Mouse (Mus musculus) frontal cortex, postnatal 36 days (tissue): ENCODE measurements at regions not wholly inside any gene's neighbourhood (a gene's known extent, or its start where the extent isn't known, plus 50 kb on each side); places are given as distances from the start of the nearest gene placed in this dataset.

ENCODE experiments used
- DNase-seq, 2 experiments: peaks; one replicate each; pipeline ENCODE4 v3.0.0; 2022; ENCODE audit warnings: low spot score in 2 of 2

GRCm38 (mm10) chr16:52746186-52746585, 292.3 kb upstream of the Alcam start:
- no peak for DNase-seq

GRCm38 (mm10) chr16:52744720-52745119, 290.8 kb upstream of the Alcam start:
- no peak for DNase-seq

GRCm38 (mm10) chr16:52742166-52742565, 288.3 kb upstream of the Alcam start:
- DNase-seq: no peak

- no peak for DNase-seq
Observed at GRCm38 (mm10) chr16:52726120-52726844, 272.4 kb upstream of the Alcam start.

GRCm38 (mm10) chr16:52718231-52718932, 264.5 kb upstream of the Alcam start:
- DNase-seq: no peak

- no peak for DNase-seq
Observed at GRCm38 (mm10) chr16:52690272-52690671, 236.4 kb upstream of the Alcam start.

GRCm38 (mm10) chr16:52654825-52655224, 201.0 kb upstream of the Alcam start:
- no peak for DNase-seq
